In genomic region chr9:77381565-77381964, GRCm38 (mm10) we compare ENCODE assay signal across 9 mouse cellular contexts. TPM values are rescaled to one million over a fixed set of nuclear protein-coding genes. Genes with fewer than 3 reads are reported as not detected.
DNase-seq lines count a peak whose midpoint lies in the region; ATAC-seq and TF ChIP-seq lines count a peak whose summit lies in the region.
"Had no signal": no experiment of that assay in that cellular context is flagged by ENCODE, and none has a peak within 500 bp of the region (broad histone marks: within the 10 kb centered on the region; RNA-seq: fewer than 3 reads in every experiment).

No protein-coding gene starts in this region.

- H3K4me2 ChIP-seq in kidney, embryonic 14.5 days (replicated peaks; ENCODE audit: low read depth, low read length) = no peak overlapping the region
- H3K4me2 ChIP-seq: embryonic facial prominence, embryonic 15.5 days had no signal

- intact Hi-C loops in heart, postnatal 14 days (cut with DNase I) = loop anchor here (1.0 to 10.0 kb wide), 3 partner anchors 389 to 1107 kb away; no protein-coding TSS in a partner anchor
- intact Hi-C loops in left cerebral cortex, postnatal 25 days (cut with DNase I) = loop anchor here (2.0 to 10.0 kb wide), 4 partner anchors 391 to 1111 kb away; no protein-coding TSS in a partner anchor

- H3K4me1 ChIP-seq in kidney, embryonic 14.5 days (ENCODE audit: control insufficient read depth, insufficient read depth, low read length) = no peaks in the 10 kb centered on the region
- H3K4me1 ChIP-seq in olfactory bulb, adult 2 months (ENCODE audit: control insufficient read depth, insufficient read depth, low read length) = 0 out of 2 replicates have a peak, but pooled peaks cover 1% of the 10 kb centered on the region
- H3K4me1 ChIP-seq: embryonic facial prominence, embryonic 15.5 days had no signal

- DNase-seq in kidney, adult 18-20 months = peak; percentile 83
- peak; percentile 23 for DNase-seq in adrenal gland, adult 8-10 months
- peak; percentile 52 for DNase-seq in embryo, embryonic 11.5 days (ENCODE audit: low read depth, low spot score)
- peak; percentile 68 to 82 for DNase-seq in heart, postnatal 14 days
- peak; percentile 73 to 79 for DNase-seq in left cerebral cortex, postnatal 25 days (ENCODE audit: low spot score in 2 of 2)
- DNase-seq in thymus, postnatal 4 days = peak; percentile 76

- H3K27me3 ChIP-seq in kidney, embryonic 14.5 days (ENCODE audit: control insufficient read depth, insufficient read depth, low read length) = no peaks in the 10 kb centered on the region
- H3K27me3 ChIP-seq: embryonic facial prominence, embryonic 15.5 days had no signal

- ATAC-seq in kidney, embryonic 14.5 days (ENCODE audit: low FRiP score, low TSS enrichment) = no peak

- no peak overlapping the region for H3K27ac ChIP-seq in kidney, embryonic 14.5 days (ENCODE audit: low read depth, low read length)
- no peak overlapping the region for H3K27ac ChIP-seq in olfactory bulb, adult 2 months (ENCODE audit: insufficient read depth, low read depth, low read length)
- H3K27ac ChIP-seq: embryonic facial prominence, embryonic 15.5 days had no signal

- no peaks in the 10 kb centered on the region for H3K36me3 ChIP-seq in kidney, embryonic 14.5 days (ENCODE audit: control insufficient read depth, insufficient read depth, low read length)
- H3K36me3 ChIP-seq: embryonic facial prominence, embryonic 15.5 days had no signal

- H3K9me3 ChIP-seq in kidney, embryonic 14.5 days (ENCODE audit: control insufficient read depth, low read length) = no peaks in the 10 kb centered on the region
- H3K9me3 ChIP-seq: embryonic facial prominence, embryonic 15.5 days had no signal

- H3K9ac ChIP-seq in kidney, embryonic 14.5 days (ENCODE audit: low read depth, low read length) = no peak overlapping the region
- H3K9ac ChIP-seq: embryonic facial prominence, embryonic 15.5 days had no signal

- WGBS in kidney, embryonic 14.5 days = 17% methylated on average over 5 of the region's 5 CpGs
- 5% methylated on average over 5 of the region's 5 CpGs for WGBS in olfactory bulb, adult 2 months

- H3K4me3 ChIP-seq in kidney, embryonic 14.5 days (ENCODE audit: low read length) = no peak overlapping the region
- H3K4me3 ChIP-seq in olfactory bulb, adult 2 months (ENCODE audit: insufficient read depth, low read depth, low read length) = no peak overlapping the region
- H3K4me3 ChIP-seq: embryonic facial prominence, embryonic 15.5 days had no signal

- TF ChIP-seq POLR2A in olfactory bulb, adult 2 months (IDR thresholded peaks at IDR 0.05; ENCODE audit: insufficient read depth, low read depth, low read length) = no peak

- TF ChIP-seq CTCF in olfactory bulb, adult 2 months (IDR thresholded peaks at IDR 0.05; ENCODE audit: insufficient read depth, low read depth, low read length) = peak; percentile 74

RNA-seq across cellular contexts. Expression of gene Mlip, which starts 28.8 kb away (rescaled TPM):
- not detected in 2 replicates for polyA plus RNA-seq in kidney, embryonic 14.5 days (2014; fragmentation: Nextera tagmentation; extraction: Ambion mirVana)
- total RNA-seq in adrenal gland, adult 8-10 months (2022) = 1 to 10 TPM in 2 of 4 experiments, under 1 TPM in 2; 0.73 to 2.0 (median 1.1) TPM
- 100 to 1,000 TPM; 133 to 137 TPM for total RNA-seq in heart, postnatal 14 days (2021)
- 100 to 1,000 TPM; 102 to 107 TPM for total RNA-seq in left cerebral cortex, postnatal 25 days (2021)
- not detected in 2 replicates for polyA plus RNA-seq in olfactory bulb, adult 2 months (2012; ENCODE audit: insufficient read depth, insufficient read length, low replicate concordance, missing spikeins)

Comparison
In these comparisons a context has a peak if more than half of its experiments do, and no peak if none do; other contexts are left out.
1. DNase-seq: peak in every context shown above with its lines; median percentile 83 in kidney, adult 18-20 months; 76 in left cerebral cortex, postnatal 25 days; 76 in thymus, postnatal 4 days; 75 in heart, postnatal 14 days; 52 in embryo, embryonic 11.5 days; 23 in adrenal gland, adult 8-10 months.
2. RNA of gene Mlip, which starts 28.8 kb away (total RNA-seq): 133 to 137 TPM in heart, postnatal 14 days and 102 to 107 TPM in left cerebral cortex, postnatal 25 days; 0.73 to 2.0 TPM in adrenal gland, adult 8-10 months; every median in the first group is over 10 times any median in the second.